Mouse (Mus musculus) midbrain, embryonic 15.5 days (tissue): ENCODE data around the gene Rbp7. TPM values are rescaled to one million over a fixed set of nuclear protein-coding genes. Genes with fewer than 3 reads are reported as not detected.

ENCODE experiments used
- ATAC-seq: fragments of 200-750 bp; cut with Nextera tagmentation; replicated peaks from 2 replicates; pipeline ENCODE4 v1.8.0; 2017; ENCODE audit warnings: moderate TSS enrichment
- H3K27ac ChIP-seq: fragments of 300-500 bp; sonication (generic); 2 replicates; pipeline ENCODE4 v1.5.1; 2015; ENCODE audit warnings: mild to moderate bottlenecking, inconsistent platforms
- H3K27me3 ChIP-seq: fragments of 300-500 bp; sonication (generic); replicated peaks from 2 replicates; pipeline ENCODE4 v1.6.1; 2015; ENCODE audit warnings: inconsistent platforms
- H3K36me3 ChIP-seq: fragments of 300-500 bp; sonication (generic); replicated peaks from 2 replicates; pipeline ENCODE4 v1.6.1; 2015; ENCODE audit warnings: inconsistent platforms
- H3K4me1 ChIP-seq: fragments of 300-500 bp; sonication (generic); 2 replicates; pipeline ENCODE4 v1.6.1; 2015; ENCODE audit warnings: inconsistent platforms
- H3K4me2 ChIP-seq: fragments of 300-500 bp; sonication (generic); 2 replicates; pipeline ENCODE4 v1.6.1; 2015; ENCODE audit warnings: inconsistent platforms, mild to moderate bottlenecking, moderate library complexity
- H3K4me3 ChIP-seq: fragments of 300-500 bp; sonication (generic); 2 replicates; pipeline ENCODE4 v1.5.1; 2015; ENCODE audit warnings: mild to moderate bottlenecking, inconsistent platforms
- H3K9ac ChIP-seq: fragments of 300-500 bp; sonication (generic); 2 replicates; pipeline ENCODE4 v1.6.1; 2015; ENCODE audit warnings: mild to moderate bottlenecking, inconsistent platforms
- H3K9me3 ChIP-seq: fragments of 300-500 bp; sonication (generic); 2 replicates; pipeline ENCODE4 v1.6.1; 2016; ENCODE audit warnings: inconsistent platforms
- WGBS: fragments of 180-500 bp; shearing (Covaris S2); methylation state at CpG from one replicate; pipeline ENCODE4 v1.1.7; 2015; ENCODE audit warnings: mixed read lengths; 5-methylcytosine and 5-hydroxymethylcytosine counted together
- polyA plus RNA-seq: library from polyadenylated mRNA; unstranded; fragments of >200 nt; fragmentation: Nextera tagmentation; extraction: Ambion mirVana; gene quantifications from 2 replicates; pipeline ENCODE4 v1.2.1, GENCODE M21; 2015

Gene Rbp7
- polyA plus RNA-seq, 1 experiment from 2014 or later: 0.99 TPM

GRCm38 (mm10) chr4:149400878-149401590 is 53.7 kb downstream of the Rbp7 start:
- Histone ChIP-seq H3K9ac (no peak overlapping the region), H3K27me3 (no peaks in the 10 kb centered on the region), H3K4me3 (no peak overlapping the region), H3K27ac (no peak overlapping the region), H3K9me3 (no peaks in the 10 kb centered on the region), H3K4me2 (no peak overlapping the region), H3K4me1 (peaks cover 16% of the 10 kb centered on the region), H3K36me3 (no peaks in the 10 kb centered on the region)
- no peak for ATAC-seq
- 79% methylated on average over 12 of the region's 12 CpGs for WGBS

Other genes starting within 250 kb of the Rbp7 start
- gene Kif1b, start 147.3 kb downstream of the Rbp7 start, polyA plus RNA-seq: 147 and 154 TPM in 2 replicates
- gene Ube4b, start 28.2 kb downstream of the Rbp7 start, polyA plus RNA-seq: 58.7 and 64.5 TPM in 2 replicates
- gene Tmem274, start 22.4 kb upstream of the Rbp7 start, polyA plus RNA-seq: not detected in 2 replicates
- gene Nmnat1, start 30.2 kb upstream of the Rbp7 start, polyA plus RNA-seq: 7.2 and 7.9 TPM in 2 replicates
- gene Lzic, start 30.3 kb upstream of the Rbp7 start, polyA plus RNA-seq: 36.6 and 39.9 TPM in 2 replicates
- 99.5 and 106 TPM in 2 replicates for gene Ctnnbip1, start 63.3 kb upstream of the Rbp7 start, polyA plus RNA-seq
- 163 and 164 TPM in 2 replicates for gene Clstn1, start 131.5 kb upstream of the Rbp7 start, polyA plus RNA-seq
- gene Pik3cd, start 247.6 kb upstream of the Rbp7 start, polyA plus RNA-seq: 14.0 and 15.5 TPM in 2 replicates